In genomic region chr15:101248029-101248710, GRCm38 (mm10) we compare ENCODE assay signal across 9 mouse cellular contexts. TPM values are rescaled to one million over a fixed set of nuclear protein-coding genes. Genes with fewer than 3 reads are reported as not detected.
DNase-seq lines count a peak whose midpoint lies in the region; ATAC-seq and TF ChIP-seq lines count a peak whose summit lies in the region.
"Had no signal": no experiment of that assay in that cellular context is flagged by ENCODE, and none has a peak within 500 bp of the region (broad histone marks: within the 10 kb centered on the region; RNA-seq: fewer than 3 reads in every experiment).

No protein-coding gene starts in this region.

- H3K4me3 ChIP-seq in MEL (ENCODE audit: control insufficient read depth in 1 of 2, insufficient read depth in 1 of 2, low read depth in 2 of 2, low read length in 2 of 2) = no peak overlapping the region
- H3K4me3 ChIP-seq in limb, embryonic 14.5 days (replicated peaks; ENCODE audit: low read length) = no peak overlapping the region
- H3K4me3 ChIP-seq in midbrain, embryonic 13.5 days (replicated peaks) = no peak overlapping the region
- no peak overlapping the region for H3K4me3 ChIP-seq in forebrain, embryonic 12.5 days (replicated peaks)

- H3K9me3 ChIP-seq in MEL (replicated peaks; ENCODE audit: insufficient read depth, low read length) = no peaks in the 10 kb centered on the region
- H3K9me3 ChIP-seq in limb, embryonic 14.5 days (ENCODE audit: control insufficient read depth, low read length) = no peaks in the 10 kb centered on the region
- no peaks in the 10 kb centered on the region for H3K9me3 ChIP-seq in midbrain, embryonic 13.5 days
- no peaks in the 10 kb centered on the region for H3K9me3 ChIP-seq in forebrain, embryonic 12.5 days

- ATAC-seq in granulocyte monocyte progenitor cell, adult 5-6 weeks (replicated peaks; ENCODE audit: poor library complexity, severe bottlenecking) = peak; percentile 43
- no peak for ATAC-seq in limb, embryonic 14.5 days (ENCODE audit: low FRiP score, low read depth)
- no peak for ATAC-seq in midbrain, embryonic 13.5 days
- ATAC-seq in forebrain, embryonic 12.5 days (ENCODE audit: low FRiP score) = no peak

- no peak for TF ChIP-seq CTCF in MEL (IDR thresholded peaks at IDR 0.05 in 2 of 3, conservative IDR thresholded peaks at IDR 0.05 in 1 of 3; ENCODE audit: control insufficient read depth in 1 of 3, insufficient read depth in 1 of 3, low read depth in 2 of 3, low read length in 3 of 3, poor library complexity in 1 of 3, severe bottlenecking in 1 of 3)

- TF ChIP-seq EP300 in MEL (IDR thresholded peaks at IDR 0.05; ENCODE audit: low read depth in 1 of 2, low read length in 2 of 2) = no peak

- no peak overlapping the region for H3K9ac ChIP-seq in MEL (ENCODE audit: control insufficient read depth, low read depth, low read length, poor library complexity, severe bottlenecking)
- no peak overlapping the region for H3K9ac ChIP-seq in limb, embryonic 14.5 days (ENCODE audit: low read depth, low read length, severe bottlenecking)
- no peak overlapping the region for H3K9ac ChIP-seq in midbrain, embryonic 13.5 days (replicated peaks)
- H3K9ac ChIP-seq in forebrain, embryonic 12.5 days = no peak overlapping the region

- peaks cover 0 to 12% of the 10 kb centered on the region in 2 experiments; a peak in 2 of 4 replicates for H3K4me1 ChIP-seq in MEL (ENCODE audit: control insufficient read depth in 1 of 2, insufficient read depth in 2 of 2, low read length in 2 of 2)
- H3K4me1 ChIP-seq in limb, embryonic 14.5 days (ENCODE audit: control insufficient read depth, insufficient read depth, low read length) = peaks cover 27% of the 10 kb centered on the region
- peaks cover 11% of the 10 kb centered on the region for H3K4me1 ChIP-seq in midbrain, embryonic 13.5 days (replicated peaks)
- H3K4me1 ChIP-seq in forebrain, embryonic 12.5 days = peaks cover 10% of the 10 kb centered on the region

- H3K27ac ChIP-seq in MEL (ENCODE audit: control insufficient read depth, low read depth, low read length) = no peak overlapping the region
- H3K27ac ChIP-seq in limb, embryonic 14.5 days (replicated peaks; ENCODE audit: low read depth, low read length) = peak overlapping the region; percentile 69; the same call in 1 of the 2 replicates
- H3K27ac ChIP-seq in midbrain, embryonic 13.5 days = no peak overlapping the region
- no peak overlapping the region for H3K27ac ChIP-seq in forebrain, embryonic 12.5 days

- 54% methylated on average over 5 of the region's 5 CpGs for WGBS in limb, embryonic 14.5 days
- 72% methylated on average over 5 of the region's 5 CpGs for WGBS in midbrain, embryonic 13.5 days
- WGBS in forebrain, embryonic 12.5 days = 61% methylated on average over 5 of the region's 5 CpGs

- H3K79me2 ChIP-seq in MEL (ENCODE audit: control insufficient read depth, insufficient read depth, low read length, poor library complexity) = no peaks in the 10 kb centered on the region; the same call in 1 of the 2 replicates

- H3K27me3 ChIP-seq in MEL (ENCODE audit: control insufficient read depth in 1 of 2, insufficient read depth in 2 of 2, low read length in 2 of 2) = no peaks in the 10 kb centered on the region
- no peaks in the 10 kb centered on the region for H3K27me3 ChIP-seq in limb, embryonic 14.5 days (ENCODE audit: control insufficient read depth, insufficient read depth, low read length)
- peaks cover 19% of the 10 kb centered on the region for H3K27me3 ChIP-seq in midbrain, embryonic 13.5 days
- H3K27me3 ChIP-seq in forebrain, embryonic 12.5 days = peaks cover 9% of the 10 kb centered on the region

- peaks cover 0 to 10% of the 10 kb centered on the region in 2 experiments; a peak in 2 of 4 replicates for H3K36me3 ChIP-seq in MEL (ENCODE audit: control insufficient read depth in 1 of 2, insufficient read depth in 2 of 2, low read length in 2 of 2)
- H3K36me3 ChIP-seq in limb, embryonic 14.5 days (ENCODE audit: control insufficient read depth, insufficient read depth, low read length) = no peaks in the 10 kb centered on the region
- no peaks in the 10 kb centered on the region for H3K36me3 ChIP-seq in midbrain, embryonic 13.5 days
- no peaks in the 10 kb centered on the region for H3K36me3 ChIP-seq in forebrain, embryonic 12.5 days (replicated peaks)

- no peak overlapping the region for H3K4me2 ChIP-seq in limb, embryonic 14.5 days (replicated peaks; ENCODE audit: low read depth, low read length, severe bottlenecking)
- no peak overlapping the region for H3K4me2 ChIP-seq in midbrain, embryonic 13.5 days (replicated peaks)
- no peak overlapping the region for H3K4me2 ChIP-seq in forebrain, embryonic 12.5 days

- DNase-seq in heart, adult 11 months = peak; percentile 97
- DNase-seq in heart, adult 8-10 months (ENCODE audit: low spot score) = no peak
- no peak for DNase-seq in MEL (ENCODE audit: low read depth, low spot score)
- DNase-seq in limb, embryonic 14.5 days (ENCODE audit: low spot score) = no peak
- no peak for DNase-seq in urinary bladder, postnatal 25 days (ENCODE audit: low spot score)

- TF ChIP-seq RAD21 in MEL (IDR thresholded peaks at IDR 0.05; ENCODE audit: low read depth, low read length) = no peak

- TF ChIP-seq POLR2A in MEL (IDR thresholded peaks at IDR 0.05; ENCODE audit: control insufficient read depth in 1 of 2, insufficient read depth in 1 of 2, low read depth in 1 of 2, low read length in 2 of 2, poor library complexity in 1 of 2) = no peak
- no peak for TF ChIP-seq POLR2A in limb, embryonic 14.5 days (IDR thresholded peaks at IDR 0.05; ENCODE audit: borderline replicate concordance, extremely low read depth, insufficient read depth, insufficient read length)

TF ChIP-seq in MEL, 35 proteins besides CTCF, POLR2A, EP300 and RAD21:
- TF ChIP-seq ZKSCAN1 (IDR thresholded peaks at IDR 0.05; ENCODE audit: low read depth, low read length) (no peak), USF1 (IDR thresholded peaks at IDR 0.05; ENCODE audit: low read depth, low read length) (peak; percentile 48; the same call in 1 of the 2 replicates)
TF ChIP-seq in MEL: peak in this region for 1.

RNA-seq across cellular contexts. Expression of gene Nr4a1, which starts 5.9 kb away (rescaled TPM):
- 10 to 100 TPM in 3 of 4 experiments, 1 to 10 TPM in 1; 7.0 to 23.9 (median 12.6) TPM for total RNA-seq in heart, adult 8-10 months (2022)
- 1.7 and 2.0 TPM in 2 replicates for total RNA-seq in MEL (2012; rRNA removed)
- polyA plus RNA-seq in MEL (2012; ENCODE audit: insufficient read depth in 1 of 2, insufficient read length in 2 of 2, low read depth in 1 of 2, low replicate concordance in 2 of 2, missing spikeins in 1 of 2) = 10 to 100 TPM in 1 of 2 experiments, not detected in 1; 12.8 TPM
- total RNA-seq in granulocyte monocyte progenitor cell, adult 5-6 weeks (2014; fragmentation: Nextera tagmentation) = 1.4 and 4.0 TPM in 2 replicates
- 2.4 and 4.1 TPM in 2 replicates for total RNA-seq in granulocyte monocyte progenitor cell, adult 5-6 weeks (2017)
- polyA plus RNA-seq in limb, embryonic 14.5 days (2012; rRNA removed) = 19.6 and 31.2 TPM in 2 replicates
- 9.9 and 10.5 TPM in 2 replicates for polyA plus RNA-seq in limb, embryonic 14.5 days (2014; fragmentation: Nextera tagmentation; extraction: Ambion mirVana)
- polyA plus RNA-seq in midbrain, embryonic 13.5 days (2015; fragmentation: Nextera tagmentation; extraction: Ambion mirVana) = 2.8 and 3.1 TPM in 2 replicates
- 2.9 and 3.6 TPM in 2 replicates for polyA plus RNA-seq in forebrain, embryonic 12.5 days (2016; fragmentation: Nextera tagmentation; extraction: Ambion mirVana)

RNA-seq across cellular contexts. Expression of gene Grasp, which starts 24.2 kb away (rescaled TPM):
- total RNA-seq in heart, adult 8-10 months (2022) = 10 to 100 TPM in 1 of 4 experiments, 1 to 10 TPM in 3; 7.6 to 10.2 (median 9.5) TPM
- 3.7 and 4.1 TPM in 2 replicates for total RNA-seq in MEL (2012; rRNA removed)
- polyA plus RNA-seq in MEL (2012; ENCODE audit: insufficient read depth in 1 of 2, insufficient read length in 2 of 2, low read depth in 1 of 2, low replicate concordance in 2 of 2, missing spikeins in 1 of 2) = 1 to 10 TPM in 1 of 2 experiments, not detected in 1; 6.3 TPM
- 3.2 and 4.1 TPM in 2 replicates for total RNA-seq in granulocyte monocyte progenitor cell, adult 5-6 weeks (2014; fragmentation: Nextera tagmentation)
- total RNA-seq in granulocyte monocyte progenitor cell, adult 5-6 weeks (2017) = 0.26 and 1.0 TPM in 2 replicates
- polyA plus RNA-seq in limb, embryonic 14.5 days (2012; rRNA removed) = 20.5 and 25.8 TPM in 2 replicates
- polyA plus RNA-seq in limb, embryonic 14.5 days (2014; fragmentation: Nextera tagmentation; extraction: Ambion mirVana) = 7.4 and 7.5 TPM in 2 replicates
- 1.7 and 2.4 TPM in 2 replicates for polyA plus RNA-seq in midbrain, embryonic 13.5 days (2015; fragmentation: Nextera tagmentation; extraction: Ambion mirVana)
- 4.1 and 4.7 TPM in 2 replicates for polyA plus RNA-seq in forebrain, embryonic 12.5 days (2016; fragmentation: Nextera tagmentation; extraction: Ambion mirVana)

RNA-seq across cellular contexts. Expression of gene Atg101, which starts 35.9 kb away (rescaled TPM):
- 10 to 100 TPM; 21.1 to 25.4 (median 21.4) TPM for total RNA-seq in heart, adult 8-10 months (2022)
- 75.5 and 90.3 TPM in 2 replicates for total RNA-seq in MEL (2012; rRNA removed)
- 10 to 100 TPM in 1 of 2 experiments, not detected in 1; 75.2 TPM for polyA plus RNA-seq in MEL (2012; ENCODE audit: insufficient read depth in 1 of 2, insufficient read length in 2 of 2, low read depth in 1 of 2, low replicate concordance in 2 of 2, missing spikeins in 1 of 2)
- total RNA-seq in granulocyte monocyte progenitor cell, adult 5-6 weeks (2014; fragmentation: Nextera tagmentation) = 35.3 and 36.0 TPM in 2 replicates
- 51.9 and 60.6 TPM in 2 replicates for total RNA-seq in granulocyte monocyte progenitor cell, adult 5-6 weeks (2017)
- polyA plus RNA-seq in limb, embryonic 14.5 days (2012; rRNA removed) = 42.9 and 47.2 TPM in 2 replicates
- 53.3 and 56.0 TPM in 2 replicates for polyA plus RNA-seq in limb, embryonic 14.5 days (2014; fragmentation: Nextera tagmentation; extraction: Ambion mirVana)
- 79.1 and 82.8 TPM in 2 replicates for polyA plus RNA-seq in midbrain, embryonic 13.5 days (2015; fragmentation: Nextera tagmentation; extraction: Ambion mirVana)
- 61.9 and 63.2 TPM in 2 replicates for polyA plus RNA-seq in forebrain, embryonic 12.5 days (2016; fragmentation: Nextera tagmentation; extraction: Ambion mirVana)

RNA-seq across cellular contexts. Expression of gene 6030408B16Rik, which starts 44.8 kb away (rescaled TPM):
- total RNA-seq in heart, adult 8-10 months (2022) = 1 to 10 TPM in 3 of 4 experiments, under 1 TPM in 1; 0.54 to 2.1 (median 1.1) TPM
- 0.07 and 0.12 TPM in 2 replicates for total RNA-seq in MEL (2012; rRNA removed)
- polyA plus RNA-seq in MEL (2012; ENCODE audit: insufficient read depth in 1 of 2, insufficient read length in 2 of 2, low read depth in 1 of 2, low replicate concordance in 2 of 2, missing spikeins in 1 of 2) = under 1 TPM in 1 of 2 experiments, not detected in 1; 0.18 TPM
- total RNA-seq in granulocyte monocyte progenitor cell, adult 5-6 weeks (2014; fragmentation: Nextera tagmentation) = 0.60 TPM in 1 of 2 replicates, not detected in the other
- 0.86 TPM in 1 of 2 replicates, not detected in the other for total RNA-seq in granulocyte monocyte progenitor cell, adult 5-6 weeks (2017)
- polyA plus RNA-seq in limb, embryonic 14.5 days (2012; rRNA removed) = 1.0 and 2.2 TPM in 2 replicates
- 0.74 and 1.8 TPM in 2 replicates for polyA plus RNA-seq in limb, embryonic 14.5 days (2014; fragmentation: Nextera tagmentation; extraction: Ambion mirVana)
- polyA plus RNA-seq in midbrain, embryonic 13.5 days (2015; fragmentation: Nextera tagmentation; extraction: Ambion mirVana) = 0.26 and 0.46 TPM in 2 replicates
- polyA plus RNA-seq in forebrain, embryonic 12.5 days (2016; fragmentation: Nextera tagmentation; extraction: Ambion mirVana) = 0.27 and 0.28 TPM in 2 replicates
- total RNA-seq: left cerebral cortex, postnatal 25 days had no signal
